Mouse (Mus musculus): ENCODE data around the gene Fbxo28. TPM values are rescaled to one million over a fixed set of nuclear protein-coding genes. Genes with fewer than 3 reads are reported as not detected.
A peak's percentile ranks its signal among the peaks of the same experiment; 100 is the strongest.

The Fbxo28 gene
- polyA plus RNA-seq, 1 experiment from 2014 or later: 19.0 TPM

DNA sequence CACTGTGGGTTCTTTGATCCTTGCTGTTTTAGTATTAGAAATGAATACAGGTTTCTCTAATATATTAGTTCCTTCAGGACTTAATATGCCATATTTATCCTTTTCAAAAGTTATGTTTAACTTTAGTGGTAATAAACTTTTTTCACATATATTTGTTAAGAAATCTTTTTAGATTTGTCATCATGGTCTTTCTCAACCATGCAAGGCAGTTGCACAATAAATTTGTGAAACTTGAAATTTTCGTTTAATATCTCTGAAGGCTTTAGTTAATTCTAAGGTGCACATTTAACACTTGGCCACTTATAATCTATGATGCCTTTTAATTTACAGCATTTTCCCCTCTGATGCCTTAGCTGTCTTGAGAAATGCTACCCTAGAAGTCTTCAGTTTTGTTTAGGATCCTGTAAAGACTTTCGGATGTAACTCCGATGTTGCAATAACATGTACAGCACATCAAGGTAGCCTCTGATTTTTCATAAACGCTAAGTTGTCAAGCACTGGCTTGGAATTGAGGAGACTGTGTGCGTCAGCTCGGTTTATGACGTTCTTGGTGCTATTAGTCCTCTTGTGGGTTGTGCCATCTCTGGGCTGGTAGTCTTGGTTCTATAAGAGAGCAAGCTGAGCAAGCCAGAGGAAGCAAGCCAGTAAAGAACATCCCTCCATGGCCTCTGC lies 7.5 kb downstream of the Fbxo28 start:
- Histone ChIP-seq H3K4me3 (no peak overlapping the region), H3K9me3 (no peaks in the 10 kb centered on the region), H3K27me3 (ENCODE audit: insufficient read depth, poor library complexity, severe bottlenecking) (no peaks in the 10 kb centered on the region), H3K27ac (no peak overlapping the region), H3K4me1 (no peaks in the 10 kb centered on the region), H3K36me3 (peaks cover 17% of the 10 kb centered on the region)
- WGBS: 92% methylated on average over 7 of the region's 7 CpGs
- no peak for DNase-seq (ENCODE audit: low spot score)

GRCm38 (mm10) chr1:182332090-182333034 lies 9.1 kb downstream of the Fbxo28 start:
- Histone ChIP-seq H3K36me3 (peaks cover 24% of the 10 kb centered on the region), H3K27ac (no peak overlapping the region), H3K9me3 (no peaks in the 10 kb centered on the region), H3K4me3 (no peak overlapping the region), H3K27me3 (ENCODE audit: insufficient read depth, poor library complexity, severe bottlenecking) (no peaks in the 10 kb centered on the region), H3K4me1 (no peaks in the 10 kb centered on the region)
- WGBS: 92% methylated on average over 5 of the region's 5 CpGs
- DNase-seq (ENCODE audit: low spot score): no peak

DNA sequence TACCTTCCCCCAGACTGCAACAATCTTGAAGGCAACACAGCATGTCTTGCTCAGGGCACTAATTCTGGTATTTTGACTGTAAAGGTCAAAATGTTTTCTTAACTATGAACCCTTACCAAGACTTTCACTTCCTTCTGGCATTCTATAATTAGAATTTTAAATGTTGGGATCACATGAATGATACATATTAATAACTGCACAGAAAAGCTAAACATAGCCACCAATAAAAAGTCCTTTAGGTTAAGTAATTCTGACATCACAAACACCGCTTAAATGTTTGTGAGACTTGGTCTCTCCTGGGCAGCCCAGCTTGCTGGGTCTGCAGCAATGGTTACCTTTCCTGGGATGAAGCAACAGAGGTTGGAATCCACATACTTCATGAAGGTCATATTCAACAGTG lies 15.5 kb downstream of the Fbxo28 start:
- no peaks in the 10 kb centered on the region for H3K4me1 ChIP-seq
- no peaks in the 10 kb centered on the region for H3K9me3 ChIP-seq
- H3K27ac ChIP-seq: no peak overlapping the region
- H3K36me3 ChIP-seq: peaks cover 85% of the 10 kb centered on the region
- 96% methylated on average over 1 of the region's 1 CpGs for WGBS
- no peaks in the 10 kb centered on the region for H3K27me3 ChIP-seq (ENCODE audit: insufficient read depth, poor library complexity, severe bottlenecking)
- DNase-seq (ENCODE audit: low spot score): peak; percentile 48
- no peak overlapping the region for H3K4me3 ChIP-seq

DNA sequence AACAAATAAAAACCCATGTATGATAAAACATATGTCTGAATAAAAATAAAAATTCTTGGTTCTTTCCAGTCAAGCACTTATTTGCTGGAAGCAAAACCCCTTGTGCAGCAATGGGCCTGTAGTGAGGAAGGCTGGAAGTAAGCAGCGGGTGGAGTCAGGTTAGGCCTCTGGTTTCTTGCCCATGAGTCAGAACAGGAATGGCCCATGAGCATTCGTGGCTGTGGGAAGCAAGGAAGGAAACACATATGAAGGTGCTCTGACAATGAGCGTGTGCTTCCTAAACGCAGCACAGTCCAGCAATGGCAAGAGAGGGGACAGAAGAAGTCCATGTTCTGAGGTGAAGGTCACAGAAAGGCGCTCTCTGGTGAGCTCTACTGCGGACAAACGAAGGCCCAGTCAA lies 16.9 kb downstream of the Fbxo28 start:
- Histone ChIP-seq H3K4me3 (no peak overlapping the region), H3K36me3 (peaks cover 93% of the 10 kb centered on the region), H3K4me1 (no peaks in the 10 kb centered on the region), H3K27me3 (ENCODE audit: insufficient read depth, poor library complexity, severe bottlenecking) (no peaks in the 10 kb centered on the region), H3K9me3 (no peaks in the 10 kb centered on the region), H3K27ac (no peak overlapping the region)
- peak; percentile 43 for DNase-seq (ENCODE audit: low spot score)
- WGBS: 92% methylated on average over 7 of the region's 7 CpGs

GRCm38 (mm10) chr1:182323139-182323538 lies 18.3 kb downstream of the Fbxo28 start:
- peak; percentile 10 for DNase-seq (ENCODE audit: low spot score)
- no peaks in the 10 kb centered on the region for H3K27me3 ChIP-seq (ENCODE audit: insufficient read depth, poor library complexity, severe bottlenecking)
- no peak overlapping the region for H3K4me3 ChIP-seq
- peaks cover 98% of the 10 kb centered on the region for H3K36me3 ChIP-seq
- no peaks in the 10 kb centered on the region for H3K4me1 ChIP-seq
- no peaks in the 10 kb centered on the region for H3K9me3 ChIP-seq
- WGBS: 91% methylated on average over 3 of the region's 3 CpGs
- no peak overlapping the region for H3K27ac ChIP-seq

DNA sequence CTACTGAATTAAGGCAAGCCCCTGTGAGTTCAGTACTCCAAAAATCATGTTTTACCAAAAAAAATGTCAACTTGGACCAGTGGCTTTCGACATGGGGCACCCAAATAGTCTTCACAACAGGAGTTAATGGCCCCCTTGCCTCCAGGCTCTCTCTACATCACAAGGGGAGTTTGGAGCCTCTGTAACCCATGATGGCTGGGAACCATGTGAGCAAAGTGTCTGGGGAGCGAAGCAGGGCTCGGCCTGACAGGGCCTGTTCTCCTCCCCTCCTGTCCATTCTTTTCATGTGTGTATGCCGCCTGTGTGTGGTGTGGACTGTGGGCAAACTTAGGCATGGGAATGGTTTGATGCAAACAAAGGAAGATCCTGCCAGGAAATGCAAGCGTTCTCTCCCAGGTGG lies 27.2 kb downstream of the Fbxo28 start:
- Histone ChIP-seq H3K4me1 (no peaks in the 10 kb centered on the region), H3K9me3 (peaks cover 5% of the 10 kb centered on the region; the same call in 1 of the 2 replicates), H3K27ac (no peak overlapping the region), H3K27me3 (ENCODE audit: insufficient read depth, poor library complexity, severe bottlenecking) (no peaks in the 10 kb centered on the region), H3K4me3 (no peak overlapping the region), H3K36me3 (peaks cover 76% of the 10 kb centered on the region)
- WGBS: 92% methylated on average over 5 of the region's 5 CpGs
- peak; percentile 71 for DNase-seq (ENCODE audit: low spot score)

DNA sequence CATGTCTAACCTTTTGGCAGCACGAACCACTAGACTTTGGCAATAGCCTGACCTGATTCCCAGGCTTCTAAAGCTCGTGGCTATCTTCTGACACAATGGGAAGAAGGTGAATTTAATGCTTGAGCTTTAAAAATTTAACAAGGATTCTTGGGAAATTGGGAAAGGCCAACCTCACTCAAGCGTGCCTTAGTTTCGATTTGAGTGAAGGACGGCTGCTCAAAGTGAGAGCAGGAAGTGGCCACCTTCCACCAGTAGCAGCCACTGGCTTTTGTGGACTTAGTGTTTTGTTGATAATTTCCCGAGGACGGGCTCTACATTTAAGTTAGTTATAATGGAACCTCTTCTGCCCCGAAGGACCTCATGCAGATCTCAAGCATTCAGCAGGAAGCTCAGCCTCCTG lies 28.2 kb downstream of the Fbxo28 start:
- H3K27ac ChIP-seq: no peak overlapping the region
- DNase-seq (ENCODE audit: low spot score): no peak
- H3K36me3 ChIP-seq: peaks cover 66% of the 10 kb centered on the region
- H3K9me3 ChIP-seq: peaks cover 5% of the 10 kb centered on the region; the same call in 1 of the 2 replicates
- no peaks in the 10 kb centered on the region for H3K4me1 ChIP-seq
- no peaks in the 10 kb centered on the region for H3K27me3 ChIP-seq (ENCODE audit: insufficient read depth, poor library complexity, severe bottlenecking)
- 93% methylated on average over 8 of the region's 8 CpGs for WGBS
- no peak overlapping the region for H3K4me3 ChIP-seq

GRCm38 (mm10) chr1:182311376-182311775 lies 30.1 kb downstream of the Fbxo28 start:
- Histone ChIP-seq H3K4me3 (no peak overlapping the region), H3K36me3 (peaks cover 48% of the 10 kb centered on the region)
- WGBS: 94% methylated on average over 5 of the region's 5 CpGs

DNA sequence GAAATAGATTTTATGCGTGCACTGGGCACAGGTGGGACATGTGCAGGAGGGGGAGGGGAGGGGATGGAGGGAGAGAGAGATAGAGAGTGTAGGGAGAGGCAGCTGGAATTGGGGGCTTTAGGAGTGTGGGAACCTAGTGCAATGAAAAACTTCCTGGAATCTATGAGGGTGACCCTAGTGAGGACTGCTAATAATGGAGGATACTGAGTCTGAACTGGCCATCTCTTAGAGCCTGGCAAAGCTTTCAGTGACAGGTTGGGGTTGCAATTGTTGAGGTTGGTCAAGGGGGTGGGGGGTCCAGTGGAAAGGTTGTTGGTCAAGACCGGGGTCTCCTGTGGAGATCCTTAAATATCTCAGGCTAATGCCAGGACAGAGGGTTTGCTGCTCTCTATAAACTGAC lies 31.1 kb downstream of the Fbxo28 start:
- Histone ChIP-seq H3K27ac (no peak overlapping the region), H3K4me1 (no peaks in the 10 kb centered on the region), H3K36me3 (peaks cover 37% of the 10 kb centered on the region), H3K4me3 (no peak overlapping the region), H3K9me3 (peaks cover 5% of the 10 kb centered on the region; the same call in 1 of the 2 replicates), H3K27me3 (ENCODE audit: insufficient read depth, poor library complexity, severe bottlenecking) (no peaks in the 10 kb centered on the region)
- whole genome bisulfite sequencing: 82% methylated on average over 2 of the region's 2 CpGs
- DNase-seq (ENCODE audit: low spot score): peak; percentile 50

More at GRCm38 (mm10) chr1:182311376-182311775, 30.1 kb downstream of the Fbxo28 start:
- Histone ChIP-seq H3K4me1 (no peaks in the 10 kb centered on the region), H3K27me3 (ENCODE audit: insufficient read depth, poor library complexity, severe bottlenecking) (no peaks in the 10 kb centered on the region), H3K27ac (no peak overlapping the region), H3K9me3 (peaks cover 5% of the 10 kb centered on the region; the same call in 1 of the 2 replicates)
- peak; percentile 50 for DNase-seq (ENCODE audit: low spot score)

DNA sequence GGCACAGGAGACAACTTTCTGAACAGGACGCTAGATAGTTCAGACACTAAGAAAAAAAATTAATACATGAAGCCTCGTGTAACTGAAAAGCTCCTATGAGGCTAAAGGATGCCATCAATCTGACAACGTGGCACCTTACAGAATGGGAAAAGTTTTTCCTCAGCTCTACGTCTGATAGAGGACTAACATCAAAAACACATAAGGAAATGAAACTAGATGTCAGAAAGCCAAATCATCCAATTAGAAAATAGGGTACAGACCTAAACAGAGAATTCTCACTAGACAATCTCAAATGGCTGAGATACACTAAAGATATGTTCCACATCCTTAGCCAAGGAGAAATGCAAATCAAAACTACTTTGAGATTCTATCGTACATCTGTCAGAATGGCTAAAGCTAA lies 32.0 kb downstream of the Fbxo28 start:
- H3K4me1 ChIP-seq: no peaks in the 10 kb centered on the region
- peaks cover 28% of the 10 kb centered on the region for H3K36me3 ChIP-seq
- H3K27ac ChIP-seq: no peak overlapping the region
- no peak for DNase-seq (ENCODE audit: low spot score)
- 78% methylated on average over 5 of the region's 5 CpGs for WGBS
- no peaks in the 10 kb centered on the region for H3K27me3 ChIP-seq (ENCODE audit: insufficient read depth, poor library complexity, severe bottlenecking)
- H3K4me3 ChIP-seq: no peak overlapping the region
- H3K9me3 ChIP-seq: peaks cover 5% of the 10 kb centered on the region; the same call in 1 of the 2 replicates

GRCm38 (mm10) chr1:182302916-182303315 lies 38.5 kb downstream of the Fbxo28 start:
- 82% methylated on average over 5 of the region's 5 CpGs for WGBS
- Histone ChIP-seq H3K27ac (no peak overlapping the region), H3K36me3 (no peaks in the 10 kb centered on the region), H3K9me3 (no peaks in the 10 kb centered on the region), H3K4me3 (no peak overlapping the region), H3K27me3 (ENCODE audit: insufficient read depth, poor library complexity, severe bottlenecking) (no peaks in the 10 kb centered on the region), H3K4me1 (no peaks in the 10 kb centered on the region)
- peak; percentile 53 for DNase-seq (ENCODE audit: low spot score)

GRCm38 (mm10) chr1:182302176-182302870 lies 39.1 kb downstream of the Fbxo28 start:
- H3K9me3 ChIP-seq: no peaks in the 10 kb centered on the region
- peak; percentile 45 for DNase-seq (ENCODE audit: low spot score)
- H3K27me3 ChIP-seq (ENCODE audit: insufficient read depth, poor library complexity, severe bottlenecking): no peaks in the 10 kb centered on the region
- no peaks in the 10 kb centered on the region for H3K4me1 ChIP-seq
- H3K27ac ChIP-seq: no peak overlapping the region
- H3K4me3 ChIP-seq: no peak overlapping the region
- no peaks in the 10 kb centered on the region for H3K36me3 ChIP-seq
- 70% methylated on average over 6 of the region's 6 CpGs for WGBS
